Mouse (Mus musculus) T-helper 17 cell (primary cell): Measurements from ENCODE around the gene Lasp1.

ENCODE experiments used
- in situ Hi-C, 2 experiments: fragments of 300-600 bp; cut with MboI, MseI; formaldehyde crosslinking; loops; 1 replicate in 1 of 2; 2 replicates in 1 of 2; pipeline ENCODE4 v1.15.1; 2025; ENCODE audit warnings: high pct_unique_total_duplicates in 2 of 2

Gene Lasp1

GRCm38 (mm10) chr11:97798782-97799145, at the start of gene Lasp1:
Gene Lasp1, plus strand, starts transcription at chr11:97799000.
- in situ Hi-C loops: loop anchor here (5.0 to 10.0 kb wide), 3 partner anchors 84 to 189 kb away; partner anchors contain the start of genes Plxdc1 (in 2 of the 2) and Fbxo47 (in 1 of the 2)

GRCm38 (mm10) chr11:97753277-97753676, 45.5 kb upstream of the Lasp1 start:
- in situ Hi-C loops: no loop called here

GRCm38 (mm10) chr11:97758125-97758524, 40.7 kb upstream of the Lasp1 start:
- in situ Hi-C loops: no loop called here

- in situ Hi-C loops: no loop called here
Observed at GRCm38 (mm10) chr11:97758942-97759341, 39.9 kb upstream of the Lasp1 start.

GRCm38 (mm10) chr11:97761638-97762037, 37.2 kb upstream of the Lasp1 start:
- in situ Hi-C loops: no loop called here

GRCm38 (mm10) chr11:97766154-97766881, 32.5 kb upstream of the Lasp1 start, which contains the start of gene Cwc25:
Gene Cwc25, minus strand, starts transcription at chr11:97766556.
- in situ Hi-C loops: no loop called here

GRCm38 (mm10) chr11:97769704-97770103, 29.1 kb upstream of the Lasp1 start:
- in situ Hi-C loops: no loop called here

GRCm38 (mm10) chr11:97771410-97771809, 27.4 kb upstream of the Lasp1 start:
- in situ Hi-C loops: no loop called here

GRCm38 (mm10) chr11:97775186-97775585, 23.6 kb upstream of the Lasp1 start:
- in situ Hi-C loops: no loop called here

GRCm38 (mm10) chr11:97775808-97776496, 22.8 kb upstream of the Lasp1 start, which contains the start of gene 1700001P01Rik:
Gene 1700001P01Rik, minus strand, starts transcription at chr11:97775918.
- in situ Hi-C loops: no loop called here

GRCm38 (mm10) chr11:97776497-97777128, 22.2 kb upstream of the Lasp1 start:
- in situ Hi-C loops: no loop called here

GRCm38 (mm10) chr11:97777129-97777529, 21.7 kb upstream of the Lasp1 start:
- in situ Hi-C loops: no loop called here

GRCm38 (mm10) chr11:97778918-97779317, 19.9 kb upstream of the Lasp1 start:
- in situ Hi-C loops: no loop called here

GRCm38 (mm10) chr11:97779968-97780701, 18.7 kb upstream of the Lasp1 start:
- in situ Hi-C loops: loop anchor here in 1 of 2 experiments (10.0 kb wide), 1 partner anchor 425 kb away; the partner anchor contains the start of gene Cdk12

GRCm38 (mm10) chr11:97781478-97781831, 17.3 kb upstream of the Lasp1 start:
- in situ Hi-C loops: loop anchor here in 1 of 2 experiments (10.0 kb wide), 1 partner anchor 423 kb away; the partner anchor contains the start of gene Cdk12

GRCm38 (mm10) chr11:97781832-97782563, 16.8 kb upstream of the Lasp1 start, which contains the start of gene Rpl23:
Gene Rpl23, minus strand, starts transcription at chr11:97782437.
- in situ Hi-C loops: loop anchor here in 1 of 2 experiments (10.0 kb wide), 1 partner anchor 423 kb away; the partner anchor contains the start of gene Cdk12

- in situ Hi-C loops: loop anchor here in 1 of 2 experiments (10.0 kb wide), 1 partner anchor 422 kb away; the partner anchor contains the start of gene Cdk12
Observed at GRCm38 (mm10) chr11:97782564-97782895, 16.3 kb upstream of the Lasp1 start.

GRCm38 (mm10) chr11:97787961-97788360, 10.8 kb upstream of the Lasp1 start:
- in situ Hi-C loops: loop anchor here in 1 of 2 experiments (10.0 kb wide), 1 partner anchor 417 kb away; the partner anchor contains the start of gene Cdk12

- in situ Hi-C loops: loop anchor here (5.0 to 10.0 kb wide), 4 partner anchors 48 to 415 kb away; partner anchors contain the start of genes Cdk12 (in 1 of the 2), Fbxo47 (in 1 of the 2) and Plxdc1 (in 1 of the 2)
Observed at GRCm38 (mm10) chr11:97789727-97790126, 9.1 kb upstream of the Lasp1 start.

- in situ Hi-C loops: loop anchor here in 1 of 2 experiments (5.0 to 10.0 kb wide), 3 partner anchors 46 to 194 kb away; partner anchors contain the start of genes Fbxo47 and Plxdc1
Observed at GRCm38 (mm10) chr11:97790778-97791438, 7.9 kb upstream of the Lasp1 start.
